Mouse (Mus musculus) liver, adult (tissue): Measurements from ENCODE around the gene Med6.
A peak's percentile ranks its signal among the peaks of the same experiment; 100 is the strongest.

Experiments
- GATA4 ChIP-seq: IDR thresholded peaks from 2 replicates; pipeline ENCODE4 v1.6.1; 2014; ENCODE audit warnings: mild to moderate bottlenecking, low read length; ENCODE audit not compliant: insufficient replicate concordance

The Med6 gene

DNA sequence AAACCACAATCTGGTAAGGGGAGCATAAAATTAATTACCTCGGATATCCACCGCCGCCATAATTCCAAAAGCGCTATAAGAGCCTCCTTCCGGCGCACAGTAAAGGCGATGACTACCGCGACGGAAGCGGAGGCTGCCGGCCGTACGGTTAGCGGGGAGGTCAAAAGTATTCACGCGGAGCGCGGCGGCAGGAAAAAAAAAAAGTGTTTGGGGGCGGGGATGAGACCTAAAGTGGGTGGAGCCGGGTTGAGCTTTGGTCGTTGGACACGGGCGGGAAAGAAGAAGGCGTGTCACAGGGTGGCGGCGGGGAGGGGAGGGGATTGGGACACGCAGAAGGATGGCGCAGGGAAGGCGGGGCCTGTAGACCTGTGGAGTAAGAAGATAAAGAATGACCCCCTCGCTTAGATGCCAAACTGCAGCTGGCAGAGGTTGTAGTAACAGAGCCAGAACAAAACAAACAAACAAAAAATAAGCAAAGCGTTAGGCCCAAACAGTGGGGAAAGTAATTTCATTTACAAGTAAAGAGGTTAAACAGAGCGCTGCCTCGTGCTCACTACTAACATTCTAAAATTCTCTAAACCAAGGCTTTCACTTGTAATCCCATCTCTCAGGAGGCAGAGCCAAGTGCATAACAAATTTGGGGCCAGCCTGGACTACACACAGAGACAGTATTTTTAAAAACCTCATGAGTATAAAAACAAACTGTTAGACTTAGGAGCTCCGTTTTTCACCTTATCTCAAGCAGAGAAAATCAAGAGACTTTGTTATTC lies at the start of gene Med6:
Gene Med6 (minus strand): TSS at position 107 of the 770 bp plus-strand sequence.
- TF ChIP-seq GATA4 = peak; percentile 26; the same call in 1 of the 2 replicates

DNA sequence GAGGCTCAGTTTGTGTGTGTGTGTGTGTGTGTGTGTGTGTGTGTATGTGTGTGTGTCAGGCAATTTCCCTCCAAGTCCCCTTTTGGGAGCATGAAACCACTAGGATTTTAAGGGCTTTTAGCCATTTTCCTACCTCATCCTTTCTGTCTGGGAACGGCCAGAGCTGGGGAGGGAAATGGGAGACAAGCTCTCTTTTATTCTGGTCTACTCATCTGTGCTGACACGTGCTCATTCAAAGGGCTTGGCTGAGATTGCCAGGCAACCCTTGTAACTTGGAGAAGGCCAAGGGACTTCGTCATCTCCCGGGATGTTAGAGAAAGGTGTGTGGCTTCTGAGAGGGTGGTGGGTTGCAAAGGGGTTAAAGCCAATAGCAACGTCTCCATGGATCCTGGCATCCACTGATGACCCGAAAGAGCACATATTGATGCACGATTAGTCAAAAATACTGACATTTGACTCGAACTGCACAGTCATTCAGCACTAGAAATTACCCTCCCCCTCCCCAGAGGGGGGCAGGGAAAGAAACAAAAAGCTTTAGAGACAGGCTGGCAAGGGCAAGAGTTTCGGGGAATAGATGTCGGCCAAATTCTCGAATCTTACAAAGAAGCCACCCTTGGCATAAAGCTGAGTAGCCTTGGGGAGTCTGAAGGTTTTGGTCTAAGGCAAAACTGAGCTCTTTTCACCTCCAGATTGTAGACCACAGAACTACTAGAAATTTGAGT lies 47.7 kb upstream of the Med6 start:
- TF ChIP-seq GATA4 = no peak

DNA sequence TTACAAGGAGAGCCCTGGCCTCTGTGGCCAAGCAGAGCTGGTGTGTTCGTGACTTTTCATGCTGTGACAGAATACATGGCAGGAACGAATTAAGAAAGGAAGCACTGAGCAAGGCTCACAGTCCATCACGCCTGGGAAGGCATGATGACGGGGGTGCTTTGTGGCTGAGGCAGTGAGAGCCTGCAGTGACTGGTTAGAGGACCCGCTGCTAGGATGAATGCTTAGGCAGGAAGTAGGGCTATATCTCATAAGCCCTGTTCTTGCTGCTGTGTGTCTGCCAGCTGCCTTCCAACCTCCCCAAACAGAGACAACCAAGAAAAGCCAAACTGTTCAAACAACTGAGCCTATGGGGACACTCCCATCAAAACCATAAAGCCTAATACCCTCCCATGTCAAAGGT lies 45.8 kb upstream of the Med6 start:
- TF ChIP-seq GATA4 = no peak

DNA sequence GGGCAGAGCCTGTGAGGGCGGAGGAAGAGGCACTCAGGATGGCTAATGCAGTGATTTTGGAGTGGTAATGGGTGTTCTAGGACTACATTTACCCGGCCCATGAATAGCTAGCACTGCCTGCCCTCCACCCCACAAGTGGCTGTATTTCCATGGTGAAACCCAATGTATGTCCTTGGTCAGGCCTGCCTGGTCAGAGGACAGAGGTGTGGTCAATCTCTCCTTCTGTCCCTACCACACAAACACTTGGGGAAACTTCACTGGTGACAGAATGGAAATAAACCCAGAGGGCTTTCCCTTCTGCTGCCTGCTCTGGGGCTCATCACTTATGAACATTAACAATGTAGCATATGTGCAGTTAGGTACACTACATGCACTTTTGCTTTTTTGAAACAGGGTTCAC lies 38.4 kb upstream of the Med6 start:
- no peak for TF ChIP-seq GATA4

DNA sequence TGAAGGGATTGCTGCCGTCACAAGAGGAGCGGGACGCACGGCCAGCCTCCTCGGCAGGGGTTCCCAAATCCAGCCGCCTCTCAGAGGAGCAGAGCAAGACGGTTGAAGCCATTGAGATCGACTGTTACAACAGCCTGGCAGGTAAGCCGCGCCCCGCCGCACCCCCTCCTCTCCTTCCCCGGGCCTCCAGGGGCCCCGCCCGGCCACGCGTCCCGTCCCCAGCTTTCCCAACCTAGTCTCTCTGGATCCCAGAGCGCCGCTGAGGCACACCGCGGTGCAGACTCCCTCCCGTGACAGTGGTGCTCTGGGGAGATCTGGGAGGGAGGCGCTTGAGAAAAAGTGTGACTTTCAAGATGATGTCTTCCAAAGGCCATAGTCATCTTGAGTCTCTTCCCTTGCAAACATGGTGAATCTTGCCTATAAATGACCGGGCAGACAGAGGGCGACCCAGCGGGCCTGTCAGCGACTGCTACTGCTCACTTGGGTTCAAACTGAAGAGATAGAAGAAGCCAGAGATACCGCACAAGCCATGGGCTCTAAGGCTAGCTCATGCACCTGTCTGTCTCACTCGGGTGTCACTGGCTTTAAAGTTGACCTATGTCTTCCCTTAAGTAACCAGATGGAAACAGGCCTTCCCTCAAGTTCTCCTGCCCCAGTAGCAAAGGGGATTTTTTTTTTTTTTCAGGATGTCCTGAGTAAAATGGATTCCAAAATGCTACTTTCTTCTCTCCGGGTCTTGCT lies 37.0 kb upstream of the Med6 start:
- no peak for TF ChIP-seq GATA4

DNA sequence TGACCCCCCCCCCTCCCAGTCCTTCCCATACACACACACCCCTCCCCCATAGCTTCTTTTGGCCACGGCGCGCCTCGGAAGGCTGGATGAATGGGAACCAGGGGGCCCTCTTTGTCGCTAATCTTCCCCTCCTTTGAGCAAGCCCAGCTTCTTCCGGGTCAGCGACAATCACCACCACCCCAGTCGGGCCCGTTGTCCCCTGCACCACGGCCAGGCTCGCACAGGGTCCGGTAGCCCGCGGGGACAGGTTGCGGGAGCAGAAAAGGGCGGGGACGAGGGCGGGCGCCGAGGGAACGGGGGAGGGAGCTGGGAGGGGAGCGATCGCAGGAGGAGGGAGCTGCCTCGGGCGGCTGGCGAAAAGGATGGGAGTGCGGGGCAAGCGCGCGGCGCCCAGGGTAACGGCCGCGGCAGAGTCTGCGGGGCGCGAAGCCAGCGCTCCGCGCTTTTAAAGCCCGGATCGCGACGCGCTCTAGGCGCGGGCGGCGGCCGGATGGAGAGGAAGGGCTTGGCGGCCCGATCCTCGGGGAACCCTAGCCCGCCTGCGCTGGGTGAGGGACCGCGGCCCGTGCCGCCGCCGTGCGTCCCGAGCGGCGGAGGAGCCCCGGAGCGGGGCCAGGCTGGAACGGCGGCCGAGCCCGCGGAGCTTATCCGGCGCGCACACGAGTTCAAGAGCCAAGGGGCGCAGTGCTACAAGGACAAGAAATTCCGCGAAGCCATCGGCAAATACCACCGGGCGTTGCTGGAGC lies 36.3 kb upstream of the Med6 start, which contains the start of gene Ttc9:
Gene Ttc9 (plus strand): TSS at position 335 of the 746 bp plus-strand sequence.
- no peak for TF ChIP-seq GATA4

DNA sequence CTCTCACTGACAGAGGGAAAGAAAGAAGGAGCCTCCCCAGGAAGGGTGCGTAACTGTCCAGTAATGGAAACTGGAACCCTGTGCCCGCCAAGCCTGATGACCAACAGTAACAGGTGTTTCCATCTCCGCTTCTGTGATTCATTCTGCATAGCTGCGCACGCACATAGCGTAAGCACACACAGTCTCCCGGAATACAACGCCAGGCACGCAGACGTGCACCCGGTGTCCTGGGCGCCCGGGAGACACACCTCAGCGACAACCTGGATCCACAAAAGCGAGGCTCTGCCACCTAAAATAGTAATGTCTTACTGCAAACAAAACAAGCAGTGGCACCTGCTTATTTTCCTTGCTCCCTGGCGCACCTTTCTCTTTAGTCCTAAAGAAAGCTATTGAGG lies 35.7 kb upstream of the Med6 start:
- no peak for TF ChIP-seq GATA4

DNA sequence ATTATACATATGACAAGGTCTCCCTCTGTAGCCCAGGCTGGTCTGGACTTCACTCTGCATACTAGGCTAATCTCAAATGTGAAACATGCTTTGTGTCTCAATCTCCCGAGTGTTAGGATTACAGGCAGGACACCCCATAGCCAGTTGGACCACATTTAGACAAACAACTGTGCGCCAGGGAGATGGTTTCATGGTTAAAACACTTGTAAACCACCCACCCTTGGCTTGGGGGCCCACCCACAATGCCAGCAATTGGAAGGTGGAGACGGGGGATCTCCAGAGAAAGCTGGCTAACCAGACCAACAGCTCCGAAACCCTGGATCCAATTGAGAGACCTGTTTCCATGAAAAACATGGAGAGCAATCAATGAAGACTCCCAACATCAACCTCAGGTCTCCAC lies 33.3 kb upstream of the Med6 start:
- TF ChIP-seq GATA4 = no peak

DNA sequence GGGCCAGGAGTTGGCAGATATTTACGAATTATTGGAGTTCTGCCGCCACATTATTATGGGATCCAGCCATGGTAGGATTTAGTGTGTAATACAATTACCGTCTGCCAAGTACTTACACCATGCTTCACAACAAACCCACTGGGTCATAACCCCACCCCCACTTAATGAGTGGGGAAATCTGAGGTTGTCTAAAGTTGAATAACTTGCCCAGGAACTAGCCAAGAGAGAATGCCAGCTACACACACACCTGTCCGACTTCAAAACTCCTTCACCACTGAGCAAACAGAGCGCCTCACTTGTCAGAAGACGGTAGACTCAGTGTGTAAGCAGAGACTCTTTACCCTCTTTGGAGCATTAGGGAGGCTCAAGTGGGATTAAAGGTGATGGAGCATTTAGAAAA lies 32.6 kb upstream of the Med6 start:
- TF ChIP-seq GATA4 = no peak

DNA sequence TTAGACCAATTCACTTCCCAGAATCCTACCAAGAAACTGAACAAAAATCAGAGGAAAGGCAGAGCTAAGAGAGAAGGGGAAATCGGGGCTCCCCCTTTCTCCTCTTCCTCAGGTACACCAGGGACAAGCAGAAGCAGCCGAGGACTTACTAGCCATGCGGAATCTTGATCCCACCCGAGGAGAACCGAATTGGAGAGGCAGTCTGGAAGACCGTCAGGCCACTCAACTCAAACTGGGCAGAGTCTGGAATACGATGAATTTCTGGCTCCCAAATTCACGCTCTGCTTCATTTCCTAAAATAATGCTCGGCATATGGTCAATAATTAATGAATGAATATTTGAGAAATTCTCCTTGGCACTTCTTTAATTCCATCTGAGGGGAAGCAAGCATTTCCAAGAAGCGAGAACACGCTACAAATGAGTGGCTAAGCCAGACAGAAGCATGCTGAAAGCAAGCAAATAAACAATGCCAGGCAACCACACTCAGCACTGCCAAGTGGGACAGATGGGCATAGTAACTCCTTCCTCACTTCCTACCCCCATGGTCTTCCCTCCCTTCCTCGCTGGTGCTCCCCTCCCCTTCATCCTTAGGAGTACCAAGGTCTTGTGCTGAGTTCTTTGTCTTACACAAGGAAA lies 31.5 kb upstream of the Med6 start:
- TF ChIP-seq GATA4 = no peak

DNA sequence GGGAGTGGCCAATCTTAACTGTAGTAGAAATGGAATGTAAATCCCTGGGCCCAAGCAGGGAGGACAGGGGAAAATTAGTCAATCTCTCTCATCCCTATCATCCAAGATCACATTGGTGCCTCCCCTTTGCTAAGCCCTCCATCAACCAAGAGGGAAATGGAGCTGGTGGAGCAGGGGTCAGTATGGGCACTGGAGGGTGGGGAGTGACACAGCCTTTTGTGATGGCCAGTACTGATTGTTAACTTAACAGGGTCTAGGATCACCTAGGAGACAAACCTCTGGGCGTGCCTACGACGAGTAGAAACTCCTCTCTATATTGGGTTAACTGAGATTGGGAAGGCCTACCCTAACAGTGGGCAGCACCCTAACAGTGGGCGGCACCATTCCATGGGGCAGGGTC lies 28.6 kb upstream of the Med6 start:
- no peak for TF ChIP-seq GATA4

DNA sequence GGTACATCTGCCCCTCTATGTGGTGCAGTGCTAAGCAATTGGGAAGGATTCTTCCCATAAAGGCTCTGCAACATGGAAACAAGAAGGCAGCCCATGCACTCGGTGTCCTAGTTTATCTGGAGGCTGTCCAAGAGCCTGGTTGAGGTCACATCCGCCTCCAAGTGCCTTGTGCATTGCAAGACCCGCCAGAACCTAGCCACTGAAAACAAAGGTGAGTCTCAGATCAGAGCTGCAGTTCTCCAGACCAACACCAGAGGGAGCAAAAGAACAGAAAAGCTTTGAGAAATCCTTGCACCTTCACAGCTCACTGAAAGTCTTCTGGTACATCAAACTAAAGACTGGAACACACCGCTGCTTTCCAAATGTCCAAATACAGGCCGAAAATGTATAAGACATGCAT lies 24.5 kb upstream of the Med6 start:
- no peak for TF ChIP-seq GATA4

DNA sequence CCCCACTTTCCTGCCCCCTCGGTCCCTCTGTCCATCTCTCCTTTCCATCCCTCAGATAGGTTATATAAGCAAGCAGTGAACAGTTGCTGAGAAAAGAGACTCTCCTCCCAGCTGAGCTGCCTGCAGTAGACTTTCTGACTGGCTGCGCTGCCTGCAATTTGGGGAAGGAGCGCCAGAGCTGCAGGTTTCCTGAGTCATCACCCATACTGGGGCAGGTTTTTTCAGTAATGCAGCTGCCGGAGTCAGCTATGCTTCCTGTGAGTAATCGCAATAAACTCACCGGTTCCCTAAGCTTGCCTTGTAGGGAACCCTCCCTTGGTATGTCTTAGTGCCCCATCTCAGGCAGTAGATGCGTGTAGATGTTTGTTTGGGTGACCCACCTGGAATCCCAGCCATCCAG lies 22.2 kb upstream of the Med6 start:
- no peak for TF ChIP-seq GATA4

DNA sequence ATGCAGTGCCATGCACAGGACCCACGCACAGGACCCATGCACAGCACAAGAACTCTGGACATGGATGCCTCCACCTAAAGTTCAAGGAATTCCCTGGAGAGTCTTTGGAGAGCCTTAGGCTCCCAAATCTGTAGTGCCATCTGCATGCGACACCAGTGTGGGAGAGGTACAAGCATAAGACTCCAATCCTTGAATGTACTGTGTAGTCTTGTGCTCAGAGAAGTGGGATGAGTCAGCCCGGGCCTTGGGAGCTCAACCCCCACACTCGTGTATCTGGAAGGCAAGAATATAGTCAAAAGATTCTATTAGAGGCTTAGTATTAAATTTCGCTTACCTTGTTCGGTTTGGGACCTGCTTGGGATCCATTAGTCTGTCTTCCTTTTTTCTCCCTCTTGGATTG lies 21.0 kb upstream of the Med6 start:
- TF ChIP-seq GATA4 = no peak

DNA sequence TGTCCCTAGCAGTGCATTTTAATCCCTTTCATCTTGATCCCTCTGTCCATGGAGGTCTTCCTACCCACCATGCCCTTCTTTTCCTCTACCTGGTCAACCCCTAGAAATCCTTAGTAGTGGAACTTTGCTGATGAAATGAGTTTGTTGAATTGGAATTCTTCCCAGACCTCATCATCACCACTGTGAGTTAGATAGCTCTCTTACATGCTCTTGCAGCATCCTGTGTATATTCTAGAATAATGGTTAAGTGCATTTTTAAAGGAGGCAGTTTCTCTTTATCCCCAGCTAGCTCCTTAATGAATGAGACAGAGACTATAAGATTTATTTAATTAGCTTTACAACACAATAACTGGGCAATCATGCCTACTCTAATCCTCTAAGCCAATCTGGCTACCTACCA lies 14.6 kb upstream of the Med6 start:
- no peak for TF ChIP-seq GATA4
